Mouse (Mus musculus): ENCODE measurements around the gene Rsg1. TPM values are rescaled to one million over a fixed set of nuclear protein-coding genes. Genes with fewer than 3 reads are reported as not detected.

The Rsg1 gene
- polyA plus RNA-seq, 1 experiment from 2014 or later, result 6.3 TPM

GRCm38 (mm10) chr4:141202192-141202591, 11.6 kb upstream of the Rsg1 start:
- Histone ChIP-seq H3K27ac (ENCODE audit: low read depth, low read length) (no peak overlapping the region), H3K4me1 (replicated peaks; ENCODE audit: control insufficient read depth, insufficient read depth, low read length) (no peaks in the 10 kb centered on the region), H3K9me3 (ENCODE audit: control insufficient read depth, low read length) (no peaks in the 10 kb centered on the region), H3K9ac (ENCODE audit: low read depth, low read length) (no peak overlapping the region), H3K27me3 (ENCODE audit: control insufficient read depth, insufficient read depth, low read length) (no peaks in the 10 kb centered on the region), H3K4me2 (replicated peaks; ENCODE audit: low read depth, low read length) (no peak overlapping the region), H3K4me3 (ENCODE audit: low read depth, low read length) (no peak overlapping the region), H3K36me3 (ENCODE audit: control insufficient read depth, insufficient read depth, low read length) (peaks cover 9% of the 10 kb centered on the region; the same call in 1 of the 2 replicates)
- no peak for DNase-seq (ENCODE audit: low spot score)
- ATAC-seq (ENCODE audit: low FRiP score), result no peak
- 94% methylated on average over 6 of the region's 6 CpGs for WGBS

GRCm38 (mm10) chr4:141204580-141205061, 9.1 kb upstream of the Rsg1 start:
- no peak overlapping the region for H3K4me3 ChIP-seq (ENCODE audit: low read depth, low read length)
- H3K9ac ChIP-seq (ENCODE audit: low read depth, low read length), result no peak overlapping the region
- H3K4me1 ChIP-seq (replicated peaks; ENCODE audit: control insufficient read depth, insufficient read depth, low read length), result no peaks in the 10 kb centered on the region
- no peaks in the 10 kb centered on the region for H3K27me3 ChIP-seq (ENCODE audit: control insufficient read depth, insufficient read depth, low read length)
- H3K4me2 ChIP-seq (replicated peaks; ENCODE audit: low read depth, low read length), result no peak overlapping the region
- ATAC-seq (ENCODE audit: low FRiP score), result no peak
- no peaks in the 10 kb centered on the region for H3K9me3 ChIP-seq (ENCODE audit: control insufficient read depth, low read length)
- WGBS, result 73% methylated on average over 4 of the region's 4 CpGs
- no peaks in the 10 kb centered on the region for H3K36me3 ChIP-seq (ENCODE audit: control insufficient read depth, insufficient read depth, low read length)
- H3K27ac ChIP-seq (ENCODE audit: low read depth, low read length), result no peak overlapping the region
- DNase-seq (ENCODE audit: low spot score), result no peak

GRCm38 (mm10) chr4:141207081-141207480, 6.7 kb upstream of the Rsg1 start:
- no peaks in the 10 kb centered on the region for H3K36me3 ChIP-seq (ENCODE audit: control insufficient read depth, insufficient read depth, low read length)
- H3K9ac ChIP-seq (ENCODE audit: low read depth, low read length), result no peak overlapping the region
- H3K9me3 ChIP-seq (ENCODE audit: control insufficient read depth, low read length), result no peaks in the 10 kb centered on the region
- H3K27me3 ChIP-seq (ENCODE audit: control insufficient read depth, insufficient read depth, low read length), result no peaks in the 10 kb centered on the region
- WGBS, result 90% methylated on average over 5 of the region's 5 CpGs
- no peak for DNase-seq (ENCODE audit: low spot score)
- H3K4me3 ChIP-seq (ENCODE audit: low read depth, low read length), result no peak overlapping the region
- ATAC-seq (ENCODE audit: low FRiP score), result no peak
- no peak overlapping the region for H3K27ac ChIP-seq (ENCODE audit: low read depth, low read length)
- H3K4me1 ChIP-seq (replicated peaks; ENCODE audit: control insufficient read depth, insufficient read depth, low read length), result no peaks in the 10 kb centered on the region
- no peak overlapping the region for H3K4me2 ChIP-seq (replicated peaks; ENCODE audit: low read depth, low read length)

- DNase-seq (ENCODE audit: low spot score), result peak; percentile 14
- Histone ChIP-seq H3K27ac (ENCODE audit: low read depth, low read length) (no peak overlapping the region), H3K36me3 (ENCODE audit: control insufficient read depth, insufficient read depth, low read length) (no peaks in the 10 kb centered on the region), H3K4me2 (replicated peaks; ENCODE audit: low read depth, low read length) (peak overlapping the region; percentile 34), H3K4me1 (replicated peaks; ENCODE audit: control insufficient read depth, insufficient read depth, low read length) (peaks cover 5% of the 10 kb centered on the region), H3K9ac (ENCODE audit: low read depth, low read length) (0 out of 2 replicates have a peak overlapping the region, but pooled peaks have one; percentile 37), H3K27me3 (ENCODE audit: control insufficient read depth, insufficient read depth, low read length) (no peaks in the 10 kb centered on the region), H3K4me3 (ENCODE audit: low read depth, low read length) (peak overlapping the region; percentile 18; the same call in 1 of the 2 replicates), H3K9me3 (ENCODE audit: control insufficient read depth, low read length) (no peaks in the 10 kb centered on the region)
- WGBS, result 74% methylated on average over 14 of the region's 14 CpGs
- ATAC-seq (ENCODE audit: low FRiP score), result 0 out of 2 replicates have a peak, but pooled peaks have one; percentile 23
Observed at GRCm38 (mm10) chr4:141210524-141211219, 3.1 kb upstream of the Rsg1 start.

GRCm38 (mm10) chr4:141211646-141212045, 2.1 kb upstream of the Rsg1 start:
- ATAC-seq (ENCODE audit: low FRiP score) (no peak), DNase-seq (ENCODE audit: low spot score) (no peak)
- Histone ChIP-seq H3K27ac (ENCODE audit: low read depth, low read length) (no peak overlapping the region), H3K4me2 (replicated peaks; ENCODE audit: low read depth, low read length) (no peak overlapping the region), H3K4me3 (ENCODE audit: low read depth, low read length) (no peak overlapping the region), H3K9ac (ENCODE audit: low read depth, low read length) (no peak overlapping the region), H3K9me3 (ENCODE audit: control insufficient read depth, low read length) (no peaks in the 10 kb centered on the region), H3K36me3 (ENCODE audit: control insufficient read depth, insufficient read depth, low read length) (no peaks in the 10 kb centered on the region), H3K27me3 (ENCODE audit: control insufficient read depth, insufficient read depth, low read length) (no peaks in the 10 kb centered on the region), H3K4me1 (replicated peaks; ENCODE audit: control insufficient read depth, insufficient read depth, low read length) (peaks cover 5% of the 10 kb centered on the region)
- WGBS, result 95% methylated on average over 4 of the region's 4 CpGs

GRCm38 (mm10) chr4:141212892-141213291, 864 bp upstream of the Rsg1 start:
- DNase-seq (ENCODE audit: low spot score) (peak; percentile 6), ATAC-seq (ENCODE audit: low FRiP score) (no peak)
- WGBS, result 81% methylated on average over 9 of the region's 9 CpGs
- no peak overlapping the region for H3K27ac ChIP-seq (ENCODE audit: low read depth, low read length)
- H3K4me2 ChIP-seq (replicated peaks; ENCODE audit: low read depth, low read length), result no peak overlapping the region; the same call in 1 of the 2 replicates
- no peaks in the 10 kb centered on the region for H3K9me3 ChIP-seq (ENCODE audit: control insufficient read depth, low read length)
- no peak overlapping the region for H3K4me3 ChIP-seq (ENCODE audit: low read depth, low read length)
- peaks cover 5% of the 10 kb centered on the region for H3K4me1 ChIP-seq (replicated peaks; ENCODE audit: control insufficient read depth, insufficient read depth, low read length)
- no peaks in the 10 kb centered on the region for H3K36me3 ChIP-seq (ENCODE audit: control insufficient read depth, insufficient read depth, low read length)
- no peak overlapping the region; the same call in 1 of the 2 replicates for H3K9ac ChIP-seq (ENCODE audit: low read depth, low read length)
- no peaks in the 10 kb centered on the region for H3K27me3 ChIP-seq (ENCODE audit: control insufficient read depth, insufficient read depth, low read length)

- H3K36me3 ChIP-seq (ENCODE audit: control insufficient read depth, insufficient read depth, low read length), result no peaks in the 10 kb centered on the region
- H3K4me2 ChIP-seq (replicated peaks; ENCODE audit: low read depth, low read length), result peak overlapping the region; percentile 84; the same call in 1 of the 2 replicates
- H3K9ac ChIP-seq (ENCODE audit: low read depth, low read length), result peak overlapping the region; percentile 16; the same call in 1 of the 2 replicates
- peaks cover 5% of the 10 kb centered on the region for H3K4me1 ChIP-seq (replicated peaks; ENCODE audit: control insufficient read depth, insufficient read depth, low read length)
- H3K27ac ChIP-seq (ENCODE audit: low read depth, low read length), result no peak overlapping the region
- peak; percentile 13 for DNase-seq (ENCODE audit: low spot score)
- no peak overlapping the region for H3K4me3 ChIP-seq (ENCODE audit: low read depth, low read length)
- ATAC-seq (ENCODE audit: low FRiP score), result no peak
- no peaks in the 10 kb centered on the region for H3K9me3 ChIP-seq (ENCODE audit: control insufficient read depth, low read length)
- 40% methylated on average over 2 of the region's 2 CpGs for WGBS
- H3K27me3 ChIP-seq (ENCODE audit: control insufficient read depth, insufficient read depth, low read length), result no peaks in the 10 kb centered on the region
Observed at GRCm38 (mm10) chr4:141213342-141213741, 414 bp upstream of the Rsg1 start.

GRCm38 (mm10) chr4:141214337-141214851, 638 bp downstream of the Rsg1 start:
- peak; percentile 47 for DNase-seq (ENCODE audit: low spot score)
- H3K4me2 ChIP-seq (replicated peaks; ENCODE audit: low read depth, low read length), result peak overlapping the region; percentile 84
- H3K27ac ChIP-seq (ENCODE audit: low read depth, low read length), result no peak overlapping the region
- peak overlapping the region; percentile 57 for H3K4me3 ChIP-seq (ENCODE audit: low read depth, low read length)
- ATAC-seq (ENCODE audit: low FRiP score), result peak; percentile 55
- no peaks in the 10 kb centered on the region for H3K36me3 ChIP-seq (ENCODE audit: control insufficient read depth, insufficient read depth, low read length)
- 2% methylated on average over 16 of the region's 16 CpGs for WGBS
- H3K4me1 ChIP-seq (replicated peaks; ENCODE audit: control insufficient read depth, insufficient read depth, low read length), result peaks cover 5% of the 10 kb centered on the region
- H3K9ac ChIP-seq (ENCODE audit: low read depth, low read length), result peak overlapping the region; percentile 70
- H3K27me3 ChIP-seq (ENCODE audit: control insufficient read depth, insufficient read depth, low read length), result no peaks in the 10 kb centered on the region
- no peaks in the 10 kb centered on the region for H3K9me3 ChIP-seq (ENCODE audit: control insufficient read depth, low read length)
